In the genomic region with DNA sequence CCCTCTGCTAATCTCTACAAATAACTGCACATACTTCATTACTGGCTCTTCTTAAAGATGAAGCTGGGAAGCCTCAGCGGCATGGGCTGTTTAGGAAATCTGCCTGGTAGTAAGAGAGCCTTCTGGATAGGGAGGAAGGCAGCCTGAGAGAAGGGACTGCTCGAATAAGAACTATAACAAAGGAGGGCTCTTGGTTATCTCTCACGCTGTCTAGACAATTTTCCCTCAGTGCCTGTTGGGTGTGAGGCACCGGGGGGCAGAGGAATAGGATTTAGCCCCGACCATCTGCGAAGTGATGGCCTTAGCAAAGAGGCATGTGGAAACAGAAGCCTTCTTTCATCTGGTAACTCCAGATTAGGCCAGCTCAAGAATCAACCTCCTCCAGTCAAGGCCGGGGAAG, we compare ENCODE assay signal across 8 mouse cellular contexts. TPM values are rescaled to one million over a fixed set of nuclear protein-coding genes. Genes with fewer than 3 reads are reported as not detected.
A peak's percentile ranks its signal among the peaks of the same experiment; 100 is the strongest.
DNase-seq lines count a peak whose midpoint lies in the region; ATAC-seq and TF ChIP-seq lines count a peak whose summit lies in the region.
"Had no signal": no experiment of that assay in that cellular context is flagged by ENCODE, and none has a peak within 500 bp of the region (broad histone marks: within the 10 kb centered on the region; RNA-seq: fewer than 3 reads in every experiment).

No protein-coding gene starts in this region.

- H3K27me3 ChIP-seq in hindbrain, embryonic 13.5 days: no peaks in the 10 kb centered on the region
- no peaks in the 10 kb centered on the region for H3K27me3 ChIP-seq in hindbrain, embryonic 12.5 days
- H3K27me3 ChIP-seq in midbrain, embryonic 12.5 days: peaks cover 15% of the 10 kb centered on the region
- H3K27me3 ChIP-seq in midbrain, embryonic 11.5 days (ENCODE audit: control insufficient read depth, insufficient read depth, low read length): no peaks in the 10 kb centered on the region
- H3K27me3 ChIP-seq in liver, embryonic 12.5 days (replicated peaks): no peaks in the 10 kb centered on the region
- H3K27me3 ChIP-seq in cerebellum, adult 2 months (ENCODE audit: control insufficient read depth, insufficient read depth, low read length): no peaks in the 10 kb centered on the region

- TF ChIP-seq CTCF in olfactory bulb, adult 2 months (IDR thresholded peaks at IDR 0.05; ENCODE audit: insufficient read depth, low read depth, low read length): no peak
- no peak for TF ChIP-seq CTCF in cerebellum, adult 2 months (IDR thresholded peaks at IDR 0.05; ENCODE audit: borderline replicate concordance, insufficient read depth, low read depth, low read length)

- H3K36me3 ChIP-seq in hindbrain, embryonic 13.5 days: peaks cover 11% of the 10 kb centered on the region
- 0 out of 2 replicates have a peak, but pooled peaks cover 6% of the 10 kb centered on the region for H3K36me3 ChIP-seq in hindbrain, embryonic 12.5 days
- no peaks in the 10 kb centered on the region for H3K36me3 ChIP-seq in midbrain, embryonic 12.5 days
- H3K36me3 ChIP-seq in midbrain, embryonic 11.5 days (ENCODE audit: control insufficient read depth, insufficient read depth, low read length): peaks cover 2% of the 10 kb centered on the region; the same call in 1 of the 2 replicates
- H3K36me3 ChIP-seq in liver, embryonic 12.5 days: peaks cover 36% of the 10 kb centered on the region

- no peak overlapping the region for H3K27ac ChIP-seq in hindbrain, embryonic 13.5 days
- H3K27ac ChIP-seq in hindbrain, embryonic 12.5 days: no peak overlapping the region
- H3K27ac ChIP-seq in midbrain, embryonic 12.5 days (replicated peaks): 0 out of 2 replicates have a peak overlapping the region, but pooled peaks have one; percentile 10
- H3K27ac ChIP-seq in midbrain, embryonic 11.5 days (ENCODE audit: low read depth, low read length): no peak overlapping the region
- H3K27ac ChIP-seq in liver, embryonic 12.5 days: peak overlapping the region; percentile 53
- H3K27ac ChIP-seq in olfactory bulb, adult 2 months (ENCODE audit: insufficient read depth, low read depth, low read length): peak overlapping the region; percentile 45; the same call in 1 of the 2 replicates
- H3K27ac ChIP-seq in cerebellum, adult 2 months (ENCODE audit: insufficient read depth, low read length): no peak overlapping the region

- peak overlapping the region; percentile 84; the same call in 1 of the 2 replicates for H3K9ac ChIP-seq in hindbrain, embryonic 13.5 days
- H3K9ac ChIP-seq in hindbrain, embryonic 12.5 days: no peak overlapping the region
- H3K9ac ChIP-seq in midbrain, embryonic 12.5 days (replicated peaks): 0 out of 2 replicates have a peak overlapping the region, but pooled peaks have one; percentile 20
- no peak overlapping the region for H3K9ac ChIP-seq in midbrain, embryonic 11.5 days (ENCODE audit: low read length)
- no peak overlapping the region for H3K9ac ChIP-seq in liver, embryonic 12.5 days

- peaks cover 40% of the 10 kb centered on the region for H3K4me1 ChIP-seq in hindbrain, embryonic 13.5 days (replicated peaks)
- H3K4me1 ChIP-seq in hindbrain, embryonic 12.5 days: peaks cover 27% of the 10 kb centered on the region
- H3K4me1 ChIP-seq in midbrain, embryonic 12.5 days: peaks cover 33% of the 10 kb centered on the region
- peaks cover 26% of the 10 kb centered on the region; the same call in 1 of the 2 replicates for H3K4me1 ChIP-seq in midbrain, embryonic 11.5 days (ENCODE audit: control insufficient read depth, insufficient read depth, low read length)
- H3K4me1 ChIP-seq in liver, embryonic 12.5 days: peaks cover 48% of the 10 kb centered on the region
- peaks cover 28% of the 10 kb centered on the region for H3K4me1 ChIP-seq in olfactory bulb, adult 2 months (ENCODE audit: control insufficient read depth, insufficient read depth, low read length)
- peaks cover 22% of the 10 kb centered on the region; the same call in 1 of the 2 replicates for H3K4me1 ChIP-seq in cerebellum, adult 2 months (ENCODE audit: control insufficient read depth, insufficient read depth, low read length)

- DNase-seq in midbrain, embryonic 11.5 days (ENCODE audit: low spot score, missing footprints): no peak
- DNase-seq in cerebellum, adult 2 months: no peak
- DNase-seq: cerebellum, postnatal 14 days had no signal

- TF ChIP-seq POLR2A in olfactory bulb, adult 2 months (IDR thresholded peaks at IDR 0.05; ENCODE audit: insufficient read depth, low read depth, low read length): no peak
- TF ChIP-seq POLR2A in cerebellum, adult 2 months (IDR thresholded peaks at IDR 0.05; ENCODE audit: borderline replicate concordance, insufficient read depth, low read length): no peak

- H3K4me3 ChIP-seq in hindbrain, embryonic 13.5 days: peak overlapping the region; percentile 2; the same call in 1 of the 2 replicates
- no peak overlapping the region for H3K4me3 ChIP-seq in hindbrain, embryonic 12.5 days
- H3K4me3 ChIP-seq in midbrain, embryonic 12.5 days: no peak overlapping the region
- H3K4me3 ChIP-seq in midbrain, embryonic 11.5 days (ENCODE audit: low read depth, low read length): no peak overlapping the region
- H3K4me3 ChIP-seq in liver, embryonic 12.5 days: no peak overlapping the region
- H3K4me3 ChIP-seq in olfactory bulb, adult 2 months (ENCODE audit: insufficient read depth, low read depth, low read length): peak overlapping the region; percentile 16; the same call in 1 of the 2 replicates
- no peak overlapping the region for H3K4me3 ChIP-seq in cerebellum, adult 2 months (replicated peaks; ENCODE audit: insufficient read depth, low read depth, low read length)

- peak overlapping the region; percentile 66; the same call in 1 of the 2 replicates for H3K4me2 ChIP-seq in hindbrain, embryonic 13.5 days
- no peak overlapping the region for H3K4me2 ChIP-seq in hindbrain, embryonic 12.5 days (replicated peaks)
- H3K4me2 ChIP-seq in midbrain, embryonic 12.5 days (replicated peaks): 0 out of 2 replicates have a peak overlapping the region, but pooled peaks have one; percentile 85
- no peak overlapping the region for H3K4me2 ChIP-seq in midbrain, embryonic 11.5 days
- H3K4me2 ChIP-seq in liver, embryonic 12.5 days: peak overlapping the region; percentile 97

- 45% methylated on average over 7 of the region's 7 CpGs for WGBS in hindbrain, embryonic 13.5 days
- WGBS in hindbrain, embryonic 12.5 days: 40% methylated on average over 7 of the region's 7 CpGs
- 14% methylated on average over 7 of the region's 7 CpGs for WGBS in midbrain, embryonic 12.5 days
- WGBS in midbrain, embryonic 11.5 days: 16% methylated on average over 7 of the region's 7 CpGs
- 33% methylated on average over 7 of the region's 7 CpGs for WGBS in liver, embryonic 12.5 days (ENCODE audit: insufficient replicate concordance)
- WGBS in olfactory bulb, adult 2 months: 42% methylated on average over 7 of the region's 7 CpGs
- WGBS in cerebellum, adult 2 months: 34% methylated on average over 7 of the region's 7 CpGs

- no peak for ATAC-seq in hindbrain, embryonic 13.5 days (ENCODE audit: low FRiP score)
- ATAC-seq in hindbrain, embryonic 12.5 days (ENCODE audit: low FRiP score): no peak
- no peak for ATAC-seq in midbrain, embryonic 12.5 days (ENCODE audit: low FRiP score, low read depth)
- no peak for ATAC-seq in midbrain, embryonic 11.5 days (ENCODE audit: low FRiP score)
- no peak for ATAC-seq in liver, embryonic 12.5 days

- H3K9me3 ChIP-seq in hindbrain, embryonic 13.5 days: no peaks in the 10 kb centered on the region
- no peaks in the 10 kb centered on the region for H3K9me3 ChIP-seq in hindbrain, embryonic 12.5 days (replicated peaks)
- H3K9me3 ChIP-seq in midbrain, embryonic 12.5 days: no peaks in the 10 kb centered on the region
- H3K9me3 ChIP-seq in midbrain, embryonic 11.5 days (ENCODE audit: control insufficient read depth, low read length): no peaks in the 10 kb centered on the region
- H3K9me3 ChIP-seq in liver, embryonic 12.5 days (replicated peaks): no peaks in the 10 kb centered on the region

RNA-seq across cellular contexts. Expression of a gene that starts 2.3 kb away (rescaled TPM):
- 7.4 and 8.3 TPM in 2 replicates for polyA plus RNA-seq in hindbrain, embryonic 13.5 days (2015; fragmentation: Nextera tagmentation; extraction: Ambion mirVana)
- polyA plus RNA-seq in hindbrain, embryonic 12.5 days (2016; fragmentation: Nextera tagmentation; extraction: Ambion mirVana): 6.9 and 7.0 TPM in 2 replicates
- polyA plus RNA-seq in midbrain, embryonic 12.5 days (2016; fragmentation: Nextera tagmentation; extraction: Ambion mirVana): 6.0 and 7.2 TPM in 2 replicates
- 4.6 and 5.0 TPM in 2 replicates for polyA plus RNA-seq in midbrain, embryonic 11.5 days (2014; fragmentation: Nextera tagmentation; extraction: Ambion mirVana)
- polyA plus RNA-seq in liver, embryonic 12.5 days (2016; fragmentation: Nextera tagmentation; extraction: Ambion mirVana): 2.5 and 3.7 TPM in 2 replicates
- 145 TPM in 1 of 2 replicates, not detected in the other for polyA plus RNA-seq in olfactory bulb, adult 2 months (2012; ENCODE audit: insufficient read depth, insufficient read length, low replicate concordance, missing spikeins)
- polyA plus RNA-seq in cerebellum, adult 2 months (2012; rRNA removed): 54.2 and 64.2 TPM in 2 replicates

Comparison
In these comparisons a context has a peak if more than half of its experiments do, and no peak if none do; other contexts are left out.
1. H3K27ac ChIP-seq: peak in midbrain, embryonic 12.5 days (single experiment), liver, embryonic 12.5 days (single experiment) and olfactory bulb, adult 2 months (single experiment); none in hindbrain, embryonic 13.5 days (single experiment), hindbrain, embryonic 12.5 days (single experiment), midbrain, embryonic 11.5 days (single experiment) and cerebellum, adult 2 months (single experiment).
2. H3K4me2 ChIP-seq: peak in hindbrain, embryonic 13.5 days (single experiment), midbrain, embryonic 12.5 days (single experiment) and liver, embryonic 12.5 days (single experiment); none in hindbrain, embryonic 12.5 days (single experiment) and midbrain, embryonic 11.5 days (single experiment).
3. H3K4me3 ChIP-seq: peak in hindbrain, embryonic 13.5 days (single experiment) and olfactory bulb, adult 2 months (single experiment); none in hindbrain, embryonic 12.5 days (single experiment), midbrain, embryonic 12.5 days (single experiment), midbrain, embryonic 11.5 days (single experiment), liver, embryonic 12.5 days (single experiment) and cerebellum, adult 2 months (single experiment).
4. H3K9ac ChIP-seq: peak in hindbrain, embryonic 13.5 days (single experiment) and midbrain, embryonic 12.5 days (single experiment); none in hindbrain, embryonic 12.5 days (single experiment), midbrain, embryonic 11.5 days (single experiment) and liver, embryonic 12.5 days (single experiment).